Mouse (Mus musculus) subcutaneous adipose tissue, adult 2 months (tissue): ENCODE data around the gene Dnajb13. TPM values are rescaled to one million over a fixed set of nuclear protein-coding genes. Genes with fewer than 3 reads are reported as not detected.

Source experiments
- polyA plus RNA-seq: library from polyadenylated mRNA; depleted of rRNA; stranded (reverse); fragments of >200 nt; gene quantifications from 2 replicates; pipeline ENCODE4 v1.2.3, GENCODE M21; 2012; ENCODE audit warnings: low replicate concordance; rRNA removed

Dnajb13 gene
- polyA plus RNA-seq, result 1.5 and 8.5 TPM in 2 replicates

GRCm38 (mm10) chr7:100514573-100514972 is at the start of gene Dnajb13:
Gene Dnajb13, minus strand, starts transcription at chr7:100514960.

GRCm38 (mm10) chr7:100536804-100537518 is 22.2 kb upstream of the Dnajb13 start, which contains the start of gene Coa4:
Gene Coa4, plus strand, starts transcription at chr7:100537071.

GRCm38 (mm10) chr7:100493117-100493483 is 21.7 kb downstream of the Dnajb13 start, which contains the start of gene Ucp2:
Gene Ucp2, plus strand, starts transcription at chr7:100493337.

GRCm38 (mm10) chr7:100472777-100473176 is 42.0 kb downstream of the Dnajb13 start, which contains the start of gene Ucp3:
Gene Ucp3, plus strand, starts transcription at chr7:100472990.

Other genes starting within 250 kb of the Dnajb13 start
- gene P4ha3, start 229.4 kb downstream of the Dnajb13 start, polyA plus RNA-seq, result 0.85 and 5.2 TPM in 2 replicates
- 14.4 and 26.3 TPM in 2 replicates for gene C2cd3, start 142.7 kb downstream of the Dnajb13 start, polyA plus RNA-seq
- 67.9 and 96.9 TPM in 2 replicates for gene Ppme1, start 142.7 kb downstream of the Dnajb13 start, polyA plus RNA-seq
- 23.2 and 53.9 TPM in 2 replicates for gene Ucp3, start 42.0 kb downstream of the Dnajb13 start, polyA plus RNA-seq
- 381 and 533 TPM in 2 replicates for gene Ucp2, start 21.6 kb downstream of the Dnajb13 start, polyA plus RNA-seq
- 12.3 and 13.0 TPM in 2 replicates for gene Coa4, start 22.1 kb upstream of the Dnajb13 start, polyA plus RNA-seq
- 22.1 and 30.5 TPM in 2 replicates for gene Rab6a, start 92.5 kb upstream of the Dnajb13 start, polyA plus RNA-seq
- 16.5 and 26.0 TPM in 2 replicates for gene Mrpl48, start 93.3 kb upstream of the Dnajb13 start, polyA plus RNA-seq
- 12.7 and 13.9 TPM in 2 replicates for gene Plekhb1, start 147.5 kb upstream of the Dnajb13 start, polyA plus RNA-seq
- gene Fam168a, start 191.7 kb upstream of the Dnajb13 start, polyA plus RNA-seq, result 64.9 and 95.1 TPM in 2 replicates